Mouse (Mus musculus): ENCODE measurements at regions not wholly inside any gene's neighbourhood (a gene's known extent, or its start where the extent isn't known, plus 50 kb on each side); places are given as distances from the start of the nearest gene placed in this dataset.

GRCm38 (mm10) chr10:19530056-19530455 lies 61.7 kb upstream of the Ifngr1 start:
- TF ChIP-seq POLR2A (IDR thresholded peaks at IDR 0.05; ENCODE audit: low read depth, low read length) = no peak
- TF ChIP-seq CTCF (IDR thresholded peaks at IDR 0.05; ENCODE audit: borderline replicate concordance, insufficient read depth, low read length) = no peak
- Histone ChIP-seq H3K4me3 (ENCODE audit: insufficient read depth, low read length) (no peak overlapping the region), H3K4me1 (ENCODE audit: control insufficient read depth, insufficient read depth, low read length) (peaks cover 4% of the 10 kb centered on the region), H3K27ac (ENCODE audit: insufficient read depth, low read length) (no peak overlapping the region)

DNA sequence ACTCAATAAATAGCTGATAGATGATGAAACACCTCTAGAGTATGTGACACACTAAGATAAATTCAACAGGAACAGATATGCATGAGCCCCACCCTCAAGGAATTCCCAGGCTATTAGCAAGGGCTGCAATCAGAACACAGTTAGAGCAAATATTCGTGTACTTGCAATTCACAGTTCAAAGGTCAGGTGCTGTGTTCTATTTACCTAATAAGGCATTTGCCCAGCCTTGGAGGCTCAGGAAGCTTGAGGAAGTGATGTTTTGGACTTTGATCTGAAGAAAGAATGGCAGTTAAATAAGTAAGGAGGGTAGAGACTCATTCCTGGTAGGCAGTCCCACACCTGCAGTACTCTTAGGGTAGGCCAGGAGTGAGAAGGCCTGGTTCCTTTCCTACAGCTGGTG lies 60.3 kb upstream of the Ifngr1 start:
- peaks cover 2% of the 10 kb centered on the region for H3K4me1 ChIP-seq (ENCODE audit: control insufficient read depth, insufficient read depth, low read length)

DNA sequence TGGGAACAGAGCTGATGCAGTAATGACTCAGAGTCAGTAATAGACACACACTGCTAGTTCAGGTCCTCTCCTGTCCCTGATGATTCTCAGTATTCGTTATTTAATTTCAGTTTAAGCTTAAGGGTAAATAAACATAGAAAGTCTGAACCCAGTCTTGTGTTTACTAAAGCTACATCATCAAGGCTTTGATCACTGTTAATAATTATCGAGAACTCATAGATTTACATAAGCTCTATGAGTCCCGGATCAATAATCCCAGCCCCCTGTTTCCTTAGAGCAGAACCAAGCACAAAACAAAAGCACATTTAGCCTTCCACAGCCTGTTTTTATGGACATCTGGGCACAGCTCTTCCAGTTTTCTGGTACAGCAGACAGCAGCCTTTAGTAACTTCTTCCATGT lies 59.0 kb upstream of the Ifngr1 start:
- H3K27ac ChIP-seq (ENCODE audit: insufficient read depth, low read length) = no peak overlapping the region
- TF ChIP-seq CTCF (IDR thresholded peaks at IDR 0.05; ENCODE audit: borderline replicate concordance, insufficient read depth, low read length) = no peak
- TF ChIP-seq POLR2A (IDR thresholded peaks at IDR 0.05; ENCODE audit: low read depth, low read length) = no peak
- H3K4me3 ChIP-seq (ENCODE audit: insufficient read depth, low read length) = no peak overlapping the region
- H3K4me1 ChIP-seq (ENCODE audit: control insufficient read depth, insufficient read depth, low read length) = peaks cover 2% of the 10 kb centered on the region

More for the DNA sequence above, 60.3 kb upstream of the Ifngr1 start:
- Histone ChIP-seq H3K27ac (ENCODE audit: insufficient read depth, low read length) (no peak overlapping the region), H3K4me3 (ENCODE audit: insufficient read depth, low read length) (no peak overlapping the region)
- TF ChIP-seq POLR2A (IDR thresholded peaks at IDR 0.05; ENCODE audit: low read depth, low read length) (no peak), CTCF (IDR thresholded peaks at IDR 0.05; ENCODE audit: borderline replicate concordance, insufficient read depth, low read length) (no peak)

DNA sequence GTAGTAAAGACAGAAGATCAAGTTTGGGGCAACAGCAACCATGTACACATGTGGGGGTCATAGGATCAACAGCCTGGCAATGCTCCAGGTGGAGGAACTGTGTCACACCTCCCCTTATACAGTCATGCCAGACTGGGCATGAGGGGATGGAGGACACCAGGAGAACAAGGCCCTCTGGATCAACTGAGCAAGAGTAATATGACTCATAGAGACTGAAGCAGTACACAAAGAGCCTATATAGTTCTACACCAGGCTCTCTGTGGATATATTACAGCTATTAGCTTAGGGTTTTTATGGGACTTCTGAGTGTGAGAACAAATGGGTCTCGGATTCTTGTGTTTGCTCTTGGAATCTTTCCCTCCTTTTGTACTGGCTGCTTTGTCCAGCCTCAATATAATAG lies 57.9 kb upstream of the Ifngr1 start:
- Histone ChIP-seq H3K27ac (ENCODE audit: insufficient read depth, low read length) (no peak overlapping the region), H3K4me3 (ENCODE audit: insufficient read depth, low read length) (no peak overlapping the region), H3K4me1 (ENCODE audit: control insufficient read depth, insufficient read depth, low read length) (peaks cover 2% of the 10 kb centered on the region)
- TF ChIP-seq CTCF (IDR thresholded peaks at IDR 0.05; ENCODE audit: borderline replicate concordance, insufficient read depth, low read length) = no peak
- TF ChIP-seq POLR2A (IDR thresholded peaks at IDR 0.05; ENCODE audit: low read depth, low read length) = no peak

Data from embryonic fibroblast, embryonic 13.5 days (primary cell).